Mouse (Mus musculus): ENCODE data around the gene Ep300. TPM values are rescaled to one million over a fixed set of nuclear protein-coding genes. Genes with fewer than 3 reads are reported as not detected.

Ep300 gene
- polyA plus RNA-seq, 1 experiment from 2014 or later: 24.0 TPM

DNA sequence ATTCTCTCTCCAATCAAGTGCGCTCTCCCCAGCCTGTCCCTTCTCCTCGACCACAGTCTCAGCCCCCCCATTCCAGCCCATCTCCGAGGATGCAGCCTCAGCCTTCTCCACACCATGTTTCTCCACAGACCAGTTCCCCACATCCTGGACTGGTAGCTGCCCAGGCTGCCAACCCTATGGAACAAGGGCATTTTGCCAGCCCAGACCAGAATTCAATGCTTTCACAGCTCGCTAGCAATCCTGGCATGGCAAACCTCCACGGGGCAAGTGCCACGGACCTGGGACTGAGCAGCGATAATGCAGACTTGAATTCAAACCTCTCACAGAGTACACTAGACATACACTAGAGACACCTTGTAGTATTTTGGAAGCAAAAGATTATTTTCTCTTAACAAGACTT lies 65.5 kb downstream of the Ep300 start:
- H3K36me3 ChIP-seq (ENCODE audit: control insufficient read depth, insufficient read depth, low read length): peaks cover 63% of the 10 kb centered on the region
- DNase-seq (ENCODE audit: low spot score) (peak; percentile 47), ATAC-seq (replicated peaks; ENCODE audit: low FRiP score, low TSS enrichment, low read depth) (no peak)
- no peaks in the 10 kb centered on the region for H3K9me3 ChIP-seq (ENCODE audit: control insufficient read depth, low read length)
- H3K27ac ChIP-seq (ENCODE audit: low read depth): no peak overlapping the region
- H3K4me2 ChIP-seq (ENCODE audit: low read length): no peak overlapping the region
- no peaks in the 10 kb centered on the region for H3K27me3 ChIP-seq (replicated peaks; ENCODE audit: control insufficient read depth, insufficient read depth, low read length)
- H3K4me1 ChIP-seq (replicated peaks; ENCODE audit: control insufficient read depth, insufficient read depth, low read length): no peaks in the 10 kb centered on the region
- no peak overlapping the region for H3K4me3 ChIP-seq (ENCODE audit: low read depth, low read length)
- H3K9ac ChIP-seq (ENCODE audit: low read length): no peak overlapping the region
- 95% methylated on average over 7 of the region's 7 CpGs for WGBS

- DNase-seq (ENCODE audit: low spot score) (no peak), ATAC-seq (replicated peaks; ENCODE audit: low FRiP score, low TSS enrichment, low read depth) (no peak)
- Histone ChIP-seq H3K36me3 (ENCODE audit: control insufficient read depth, insufficient read depth, low read length) (no peaks in the 10 kb centered on the region), H3K27ac (ENCODE audit: low read depth) (no peak overlapping the region), H3K27me3 (replicated peaks; ENCODE audit: control insufficient read depth, insufficient read depth, low read length) (no peaks in the 10 kb centered on the region), H3K4me1 (replicated peaks; ENCODE audit: control insufficient read depth, insufficient read depth, low read length) (peaks cover 8% of the 10 kb centered on the region), H3K9me3 (ENCODE audit: control insufficient read depth, low read length) (no peaks in the 10 kb centered on the region), H3K9ac (ENCODE audit: low read length) (no peak overlapping the region), H3K4me3 (ENCODE audit: low read depth, low read length) (no peak overlapping the region), H3K4me2 (ENCODE audit: low read length) (no peak overlapping the region)
- 86% methylated on average over 2 of the region's 2 CpGs for WGBS
Measured at GRCm38 (mm10) chr15:81661701-81662100, 76.5 kb downstream of the Ep300 start.

GRCm38 (mm10) chr15:81663281-81663680 lies 78.1 kb downstream of the Ep300 start:
- no peak overlapping the region for H3K9ac ChIP-seq (ENCODE audit: low read length)
- H3K36me3 ChIP-seq (ENCODE audit: control insufficient read depth, insufficient read depth, low read length): peaks cover 12% of the 10 kb centered on the region
- no peaks in the 10 kb centered on the region for H3K9me3 ChIP-seq (ENCODE audit: control insufficient read depth, low read length)
- ATAC-seq (replicated peaks; ENCODE audit: low FRiP score, low TSS enrichment, low read depth) (0 out of 2 replicates have a peak, but pooled peaks have one; percentile 16), DNase-seq (ENCODE audit: low spot score) (no peak)
- H3K4me1 ChIP-seq (replicated peaks; ENCODE audit: control insufficient read depth, insufficient read depth, low read length): peaks cover 8% of the 10 kb centered on the region
- WGBS: 60% methylated on average over 10 of the region's 10 CpGs
- H3K4me3 ChIP-seq (ENCODE audit: low read depth, low read length): peak overlapping the region; percentile 86
- H3K27ac ChIP-seq (ENCODE audit: low read depth): no peak overlapping the region
- peak overlapping the region; percentile 87 for H3K4me2 ChIP-seq (ENCODE audit: low read length)
- no peaks in the 10 kb centered on the region for H3K27me3 ChIP-seq (replicated peaks; ENCODE audit: control insufficient read depth, insufficient read depth, low read length)

GRCm38 (mm10) chr15:81663697-81664561 lies 78.8 kb downstream of the Ep300 start, which contains the start of gene L3mbtl2:
Gene L3mbtl2, plus strand, starts transcription at chr15:81663889.
- DNase-seq (ENCODE audit: low spot score) (peak; percentile 92), ATAC-seq (replicated peaks; ENCODE audit: low FRiP score, low TSS enrichment, low read depth) (peak; percentile 95)
- Histone ChIP-seq H3K27me3 (replicated peaks; ENCODE audit: control insufficient read depth, insufficient read depth, low read length) (no peaks in the 10 kb centered on the region), H3K27ac (ENCODE audit: low read depth) (peak within 1 kb of the TSS; percentile 59), H3K4me2 (ENCODE audit: low read length) (peak within 1 kb of the TSS; percentile 87), H3K4me3 (ENCODE audit: low read depth, low read length) (peak within 1 kb of the TSS; percentile 86), H3K4me1 (replicated peaks; ENCODE audit: control insufficient read depth, insufficient read depth, low read length) (peaks cover 8% of the 10 kb centered on the region), H3K36me3 (ENCODE audit: control insufficient read depth, insufficient read depth, low read length) (peaks cover 19% of the 10 kb centered on the region), H3K9ac (ENCODE audit: low read length) (peak within 1 kb of the TSS; percentile 66), H3K9me3 (ENCODE audit: control insufficient read depth, low read length) (no peaks in the 10 kb centered on the region)
- WGBS: under 1% methylated on average over 55 of the region's 55 CpGs

GRCm38 (mm10) chr15:81666957-81667356 lies 81.8 kb downstream of the Ep300 start:
- no peaks in the 10 kb centered on the region for H3K9me3 ChIP-seq (ENCODE audit: control insufficient read depth, low read length)
- peaks cover 8% of the 10 kb centered on the region for H3K4me1 ChIP-seq (replicated peaks; ENCODE audit: control insufficient read depth, insufficient read depth, low read length)
- H3K36me3 ChIP-seq (ENCODE audit: control insufficient read depth, insufficient read depth, low read length): peaks cover 32% of the 10 kb centered on the region
- H3K4me3 ChIP-seq (ENCODE audit: low read depth, low read length): no peak overlapping the region
- H3K27ac ChIP-seq (ENCODE audit: low read depth): no peak overlapping the region
- ATAC-seq (replicated peaks; ENCODE audit: low FRiP score, low TSS enrichment, low read depth): no peak
- WGBS: 93% methylated on average over 10 of the region's 10 CpGs
- no peaks in the 10 kb centered on the region for H3K27me3 ChIP-seq (replicated peaks; ENCODE audit: control insufficient read depth, insufficient read depth, low read length)
- H3K9ac ChIP-seq (ENCODE audit: low read length): no peak overlapping the region
- DNase-seq (ENCODE audit: low spot score): no peak
- H3K4me2 ChIP-seq (ENCODE audit: low read length): no peak overlapping the region

DNA sequence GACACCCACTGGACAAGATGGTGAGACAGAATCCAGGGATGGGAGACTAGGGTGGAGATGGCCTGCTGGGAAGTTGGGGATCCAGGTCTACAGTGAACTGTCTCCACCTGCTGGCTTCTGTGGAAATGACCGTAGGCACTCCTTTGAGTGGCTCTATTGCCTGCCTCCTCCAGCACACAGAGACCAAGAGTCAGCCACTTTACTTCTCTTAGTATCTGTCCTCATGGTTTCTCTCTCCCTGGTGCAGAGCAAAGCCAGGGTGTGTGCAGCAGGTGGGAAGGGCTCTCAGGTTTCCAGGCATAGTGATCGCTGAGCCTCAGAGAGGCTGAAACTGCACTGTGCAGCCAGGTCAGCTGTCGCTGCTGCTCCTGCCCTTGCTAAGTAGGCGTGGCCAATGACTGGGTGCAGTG lies 85.1 kb downstream of the Ep300 start:
- no peak overlapping the region for H3K27ac ChIP-seq (ENCODE audit: low read depth)
- WGBS: 77% methylated on average over 4 of the region's 4 CpGs
- DNase-seq (ENCODE audit: low spot score) (peak; percentile 73), ATAC-seq (replicated peaks; ENCODE audit: low FRiP score, low TSS enrichment, low read depth) (no peak)
- no peak overlapping the region for H3K4me2 ChIP-seq (ENCODE audit: low read length)
- H3K9me3 ChIP-seq (ENCODE audit: control insufficient read depth, low read length): no peaks in the 10 kb centered on the region
- peaks cover 35% of the 10 kb centered on the region for H3K36me3 ChIP-seq (ENCODE audit: control insufficient read depth, insufficient read depth, low read length)
- no peaks in the 10 kb centered on the region for H3K27me3 ChIP-seq (replicated peaks; ENCODE audit: control insufficient read depth, insufficient read depth, low read length)
- peaks cover under 1% of the 10 kb centered on the region; the same call in 1 of the 2 replicates for H3K4me1 ChIP-seq (replicated peaks; ENCODE audit: control insufficient read depth, insufficient read depth, low read length)
- no peak overlapping the region for H3K4me3 ChIP-seq (ENCODE audit: low read depth, low read length)
- no peak overlapping the region for H3K9ac ChIP-seq (ENCODE audit: low read length)

- no peaks in the 10 kb centered on the region for H3K4me1 ChIP-seq (replicated peaks; ENCODE audit: control insufficient read depth, insufficient read depth, low read length)
- peaks cover 25% of the 10 kb centered on the region for H3K36me3 ChIP-seq (ENCODE audit: control insufficient read depth, insufficient read depth, low read length)
- 66% methylated on average over 3 of the region's 3 CpGs for WGBS
- H3K27me3 ChIP-seq (replicated peaks; ENCODE audit: control insufficient read depth, insufficient read depth, low read length): no peaks in the 10 kb centered on the region
- no peak for DNase-seq (ENCODE audit: low spot score)
- H3K9me3 ChIP-seq (ENCODE audit: control insufficient read depth, low read length): no peaks in the 10 kb centered on the region
- no peak for ATAC-seq (replicated peaks; ENCODE audit: low FRiP score, low TSS enrichment, low read depth)
- H3K27ac ChIP-seq (ENCODE audit: low read depth): no peak overlapping the region
- H3K9ac ChIP-seq (ENCODE audit: low read length): no peak overlapping the region
- H3K4me2 ChIP-seq (ENCODE audit: low read length): no peak overlapping the region
- H3K4me3 ChIP-seq (ENCODE audit: low read depth, low read length): no peak overlapping the region
Measured at GRCm38 (mm10) chr15:81676637-81677036, 91.5 kb downstream of the Ep300 start.

GRCm38 (mm10) chr15:81680301-81680805 lies 95.2 kb downstream of the Ep300 start:
- ATAC-seq (replicated peaks; ENCODE audit: low FRiP score, low TSS enrichment, low read depth): no peak
- WGBS: 98% methylated on average over 4 of the region's 4 CpGs
- Histone ChIP-seq H3K9ac (ENCODE audit: low read length) (no peak overlapping the region), H3K4me2 (ENCODE audit: low read length) (no peak overlapping the region), H3K27me3 (replicated peaks; ENCODE audit: control insufficient read depth, insufficient read depth, low read length) (no peaks in the 10 kb centered on the region), H3K4me1 (replicated peaks; ENCODE audit: control insufficient read depth, insufficient read depth, low read length) (no peaks in the 10 kb centered on the region), H3K4me3 (ENCODE audit: low read depth, low read length) (no peak overlapping the region), H3K27ac (ENCODE audit: low read depth) (no peak overlapping the region), H3K9me3 (ENCODE audit: control insufficient read depth, low read length) (no peaks in the 10 kb centered on the region), H3K36me3 (ENCODE audit: control insufficient read depth, insufficient read depth, low read length) (peaks cover 54% of the 10 kb centered on the region)
- DNase-seq (ENCODE audit: low spot score): no peak

All from intestine, embryonic 14.5 days (tissue).